Mouse (Mus musculus) limb, embryonic 14.5 days (tissue): ENCODE results near the gene Gm28102. TPM values are rescaled to one million over a fixed set of nuclear protein-coding genes. Genes with fewer than 3 reads are reported as not detected.
"Not testable (repeated sequence)": the region's sequence is repeated elsewhere in the genome, so short reads cannot be mapped to it uniquely, and the experiment has no call there.

Experiments used
- ATAC-seq: fragments of 200-750 bp; cut with Nextera tagmentation; 2 replicates; pipeline ENCODE4 v1.8.0; 2017; ENCODE audit warnings: low read depth, moderate number of reproducible peaks, moderate TSS enrichment; ENCODE audit not compliant: low FRiP score
- DNase-seq: peaks from one replicate; pipeline ENCODE4 v3.0.0-alpha.2; 2015; ENCODE audit warnings: low spot score
- H3K27ac ChIP-seq: fragments of 300-500 bp; sonication (generic); replicated peaks from 2 replicates; pipeline ENCODE4 v1.5.1; 2014; ENCODE audit warnings: low read depth, mild to moderate bottlenecking, low read length, moderate library complexity, mixed read lengths
- H3K27me3 ChIP-seq: fragments of 300-500 bp; sonication (generic); 2 replicates; pipeline ENCODE4 v1.6.1; 2014; ENCODE audit warnings: low read length, mixed read lengths; ENCODE audit not compliant: control insufficient read depth, insufficient read depth
- H3K36me3 ChIP-seq: fragments of 300-500 bp; sonication (generic); 2 replicates; pipeline ENCODE4 v1.6.1; 2014; ENCODE audit warnings: mild to moderate bottlenecking, low read length, moderate library complexity, mixed read lengths; ENCODE audit not compliant: control insufficient read depth, insufficient read depth
- H3K4me1 ChIP-seq: fragments of 300-500 bp; sonication (generic); 2 replicates; pipeline ENCODE4 v1.6.1; 2014; ENCODE audit warnings: antibody characterized with exemption, low read length, mixed read lengths; ENCODE audit not compliant: control insufficient read depth, insufficient read depth
- H3K4me2 ChIP-seq: fragments of 300-500 bp; sonication (generic); replicated peaks from 2 replicates; pipeline ENCODE4 v1.6.1; 2014; ENCODE audit warnings: low read depth, mild to moderate bottlenecking, low read length, moderate library complexity; ENCODE audit not compliant: severe bottlenecking
- H3K4me3 ChIP-seq: fragments of 300-500 bp; sonication (generic); replicated peaks from 2 replicates; pipeline ENCODE4 v1.5.1; 2014; ENCODE audit warnings: low read length
- H3K9ac ChIP-seq: fragments of 300-500 bp; sonication (generic); 2 replicates; pipeline ENCODE4 v1.6.1; 2014; ENCODE audit warnings: mild to moderate bottlenecking, low read depth, low read length, moderate library complexity; ENCODE audit not compliant: severe bottlenecking
- H3K9me3 ChIP-seq: fragments of 300-500 bp; sonication (generic); 2 replicates; pipeline ENCODE4 v1.6.1; 2016; ENCODE audit warnings: low read length; ENCODE audit not compliant: control insufficient read depth
- WGBS: fragments of 180-500 bp; shearing (Covaris S2); extraction: QIAGEN DNeasy Blood & Tissue Kit; methylation state at CpG from one replicate; pipeline ENCODE4 v1.1.7; 2014; 5-methylcytosine and 5-hydroxymethylcytosine counted together
- polyA plus RNA-seq, 2 experiments: library from polyadenylated mRNA; depleted of rRNA in 1 of 2; stranded (reverse) in 1 of 2; unstranded in 1 of 2; fragments of >200 nt; fragmentation: Nextera tagmentation in 1 of 2; extraction: Ambion mirVana in 1 of 2; gene quantifications; 2 replicates each; pipeline versions ENCODE4 v1.2.1 to v1.2.3; 2012 to 2014

Gene Gm28102
- polyA plus RNA-seq (2012; rRNA removed) (not detected in 2 replicates), polyA plus RNA-seq (2014; fragmentation: Nextera tagmentation; extraction: Ambion mirVana) (not detected in 2 replicates)

DNA sequence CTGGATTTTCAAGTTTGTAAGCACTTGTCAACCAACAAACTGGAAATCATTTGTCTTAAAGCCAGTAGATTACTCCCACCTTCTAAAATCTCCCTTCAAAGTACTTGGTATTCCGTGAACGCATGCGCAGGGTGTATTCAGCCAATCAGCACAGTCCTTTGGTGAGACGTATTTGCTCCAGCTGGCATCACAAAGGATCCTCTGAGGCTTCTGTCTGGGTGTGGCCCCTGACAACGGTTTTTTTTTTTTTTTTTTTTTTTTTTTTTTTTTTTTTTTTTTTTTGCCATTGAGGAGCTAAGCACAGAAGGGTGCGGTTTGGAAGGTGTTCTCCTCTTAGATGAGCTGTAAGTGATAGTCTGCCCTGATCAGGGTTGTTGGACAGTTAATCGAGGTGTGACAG is at the start of gene Gm28102:
Gene Gm28102, plus strand, starts transcription at position 301 of the 400 bp plus-strand sequence.
- not testable (repeated sequence) for H3K4me1 ChIP-seq, H3K9me3 ChIP-seq, H3K4me2 ChIP-seq, DNase-seq, H3K27me3 ChIP-seq, H3K36me3 ChIP-seq, H3K4me3 ChIP-seq, H3K9ac ChIP-seq, ATAC-seq, H3K27ac ChIP-seq
- WGBS = no CpG with 5 or more reads among the region's 7 CpGs
